8 mouse cellular contexts compared by ENCODE assay signal in the genomic region with DNA sequence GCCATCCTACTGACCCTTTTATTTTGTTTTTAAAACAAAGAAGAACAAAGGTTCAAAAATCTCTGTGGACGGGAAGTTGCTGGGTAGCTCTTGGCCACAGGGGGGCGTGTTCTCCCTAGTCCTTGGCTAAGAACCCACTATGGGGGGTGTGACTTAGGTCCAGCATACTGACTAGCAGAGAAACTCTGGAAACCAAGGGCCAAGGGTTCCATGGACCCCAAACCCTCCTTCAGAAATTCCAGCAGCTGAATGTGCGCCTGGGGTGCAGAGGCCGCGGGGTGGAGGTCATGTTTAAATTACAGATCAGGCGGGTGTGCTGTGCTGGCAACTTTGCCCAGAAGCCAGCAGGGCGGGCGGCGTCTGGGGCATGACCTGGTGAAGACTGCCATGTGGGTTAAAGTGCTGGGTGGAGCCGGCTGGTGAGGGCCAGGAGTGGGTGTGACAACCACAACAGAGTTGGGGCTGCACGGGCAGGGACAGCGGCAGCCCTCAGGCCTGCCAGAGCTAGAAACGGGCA. TPM values are rescaled to one million over a fixed set of nuclear protein-coding genes. Genes with fewer than 3 reads are reported as not detected.
A peak's percentile ranks its signal among the peaks of the same experiment; 100 is the strongest.
DNase-seq lines count a peak whose midpoint lies in the region; ATAC-seq and TF ChIP-seq lines count a peak whose summit lies in the region.

No protein-coding gene starts in this region.

- H3K27me3 ChIP-seq in hindbrain, embryonic 11.5 days (ENCODE audit: control insufficient read depth, insufficient read depth, low read length) = no peaks in the 10 kb centered on the region
- no peaks in the 10 kb centered on the region for H3K27me3 ChIP-seq in hindbrain, embryonic 16.5 days (replicated peaks; ENCODE audit: control insufficient read depth, insufficient read depth, low read length)
- H3K27me3 ChIP-seq in E14TG2a.4 (ENCODE audit: insufficient read depth, low read length) = no peaks in the 10 kb centered on the region
- H3K27me3 ChIP-seq in liver, embryonic 11.5 days (replicated peaks; ENCODE audit: control insufficient read depth, insufficient read depth, low read length) = no peaks in the 10 kb centered on the region

- intact Hi-C loops in heart, postnatal 14 days (cut with DNase I) = loop anchor here (5.0 kb wide), 1 partner anchor 61 kb away; no protein-coding TSS in a partner anchor

- no peak for ATAC-seq in hindbrain, embryonic 11.5 days (ENCODE audit: low FRiP score)
- no peak for ATAC-seq in hindbrain, embryonic 16.5 days
- ATAC-seq in liver, embryonic 11.5 days (replicated peaks; ENCODE audit: low FRiP score) = peak; percentile 50; the same call in 1 of the 2 replicates

- H3K4me3 ChIP-seq in hindbrain, embryonic 11.5 days (ENCODE audit: low read depth, low read length) = no peak overlapping the region
- no peak overlapping the region for H3K4me3 ChIP-seq in hindbrain, embryonic 16.5 days (ENCODE audit: low read length)
- peak overlapping the region; percentile 63 for H3K4me3 ChIP-seq in E14TG2a.4 (replicated peaks; ENCODE audit: low read length)
- H3K4me3 ChIP-seq in liver, embryonic 11.5 days (ENCODE audit: low read depth, low read length) = no peak overlapping the region

- peak; percentile 94 for TF ChIP-seq CTCF in E14TG2a.4 (conservative IDR thresholded peaks at IDR 0.05; ENCODE audit: low read length)

- no peak overlapping the region for H3K9ac ChIP-seq in hindbrain, embryonic 11.5 days (ENCODE audit: low read depth, low read length)
- H3K9ac ChIP-seq in hindbrain, embryonic 16.5 days (ENCODE audit: low read depth, low read length) = no peak overlapping the region
- H3K9ac ChIP-seq in liver, embryonic 11.5 days (ENCODE audit: low read depth, low read length) = no peak overlapping the region

- H3K27ac ChIP-seq in hindbrain, embryonic 11.5 days (ENCODE audit: low read depth, low read length) = no peak overlapping the region
- no peak overlapping the region for H3K27ac ChIP-seq in hindbrain, embryonic 16.5 days (ENCODE audit: low read depth, low read length)
- H3K27ac ChIP-seq in liver, embryonic 11.5 days (ENCODE audit: low read depth, low read length) = no peak overlapping the region; the same call in 1 of the 2 replicates

- H3K36me3 ChIP-seq in hindbrain, embryonic 11.5 days (ENCODE audit: control insufficient read depth, insufficient read depth, low read length) = no peaks in the 10 kb centered on the region
- H3K36me3 ChIP-seq in hindbrain, embryonic 16.5 days (ENCODE audit: control insufficient read depth, insufficient read depth, low read length) = no peaks in the 10 kb centered on the region
- no peaks in the 10 kb centered on the region for H3K36me3 ChIP-seq in E14TG2a.4 (ENCODE audit: insufficient read depth, low read length)
- H3K36me3 ChIP-seq in liver, embryonic 11.5 days (ENCODE audit: control insufficient read depth, insufficient read depth, low read length) = no peaks in the 10 kb centered on the region

- WGBS in hindbrain, embryonic 11.5 days = 47% methylated on average over 12 of the region's 13 CpGs
- WGBS in hindbrain, embryonic 16.5 days = 50% methylated on average over 13 of the region's 13 CpGs
- WGBS in liver, embryonic 11.5 days = 53% methylated on average over 13 of the region's 13 CpGs

- H3K4me1 ChIP-seq in hindbrain, embryonic 11.5 days (replicated peaks; ENCODE audit: control insufficient read depth, insufficient read depth, low read length) = no peaks in the 10 kb centered on the region
- H3K4me1 ChIP-seq in hindbrain, embryonic 16.5 days (ENCODE audit: control insufficient read depth, insufficient read depth, low read depth, low read length) = no peaks in the 10 kb centered on the region
- peaks cover 69% of the 10 kb centered on the region for H3K4me1 ChIP-seq in E14TG2a.4 (replicated peaks; ENCODE audit: low read depth, low read length)
- peaks cover 7% of the 10 kb centered on the region for H3K4me1 ChIP-seq in liver, embryonic 11.5 days (replicated peaks; ENCODE audit: control insufficient read depth, insufficient read depth, low read length)

- no peaks in the 10 kb centered on the region for H3K9me3 ChIP-seq in hindbrain, embryonic 11.5 days (ENCODE audit: control insufficient read depth, low read length)
- H3K9me3 ChIP-seq in hindbrain, embryonic 16.5 days (ENCODE audit: control insufficient read depth, low read length) = no peaks in the 10 kb centered on the region
- 0 out of 2 replicates have a peak, but pooled peaks cover 5% of the 10 kb centered on the region for H3K9me3 ChIP-seq in E14TG2a.4 (ENCODE audit: low read length)
- H3K9me3 ChIP-seq in liver, embryonic 11.5 days (ENCODE audit: control insufficient read depth, low read length) = no peaks in the 10 kb centered on the region

- peak; percentile 77 for DNase-seq in hindbrain, embryonic 11.5 days (ENCODE audit: low spot score)
- DNase-seq in brain, adult 2 months (ENCODE audit: low read depth, low spot score) = peak; percentile 48
- DNase-seq in heart, postnatal 14 days = peak; percentile 37 to 66
- no peak for DNase-seq in liver, embryonic 11.5 days (ENCODE audit: low spot score)
- DNase-seq in retina, embryonic 14.5 days (ENCODE audit: low spot score) = peak; percentile 83
- no peak for DNase-seq in yolk sac, embryonic 10.5 days (ENCODE audit: low spot score)

- no peak overlapping the region for H3K4me2 ChIP-seq in hindbrain, embryonic 11.5 days (replicated peaks; ENCODE audit: low read depth, low read length)
- no peak overlapping the region for H3K4me2 ChIP-seq in hindbrain, embryonic 16.5 days (ENCODE audit: low read length)
- 0 out of 2 replicates have a peak overlapping the region, but pooled peaks have one; percentile 14 for H3K4me2 ChIP-seq in liver, embryonic 11.5 days

RNA-seq across cellular contexts. Expression of gene Sema4b, which starts 29.9 kb away (rescaled TPM):
- 10.5 and 15.6 TPM in 2 replicates for polyA plus RNA-seq in hindbrain, embryonic 11.5 days (2014; fragmentation: Nextera tagmentation; extraction: Ambion mirVana)
- polyA plus RNA-seq in hindbrain, embryonic 16.5 days (2015; fragmentation: Nextera tagmentation; extraction: Ambion mirVana) = 21.1 and 24.3 TPM in 2 replicates
- 10 to 100 TPM; 12.9 to 13.4 TPM for total RNA-seq in heart, postnatal 14 days (2021)
- 11.7 and 12.9 TPM in 2 replicates for polyA plus RNA-seq in liver, embryonic 11.5 days (2014; fragmentation: Nextera tagmentation; extraction: Ambion mirVana)

RNA-seq across cellular contexts. Expression of gene Idh2, which starts 41.6 kb away (rescaled TPM):
- 331 and 352 TPM in 2 replicates for polyA plus RNA-seq in hindbrain, embryonic 11.5 days (2014; fragmentation: Nextera tagmentation; extraction: Ambion mirVana)
- 215 and 225 TPM in 2 replicates for polyA plus RNA-seq in hindbrain, embryonic 16.5 days (2015; fragmentation: Nextera tagmentation; extraction: Ambion mirVana)
- total RNA-seq in heart, postnatal 14 days (2021) = 1,000 to 10,000 TPM; 1,322 to 1,446 TPM
- 259 and 268 TPM in 2 replicates for polyA plus RNA-seq in liver, embryonic 11.5 days (2014; fragmentation: Nextera tagmentation; extraction: Ambion mirVana)

Comparison
In these comparisons a context has a peak if more than half of its experiments do, and no peak if none do; other contexts are left out.
1. DNase-seq: peak in hindbrain, embryonic 11.5 days (single experiment), brain, adult 2 months (single experiment), heart, postnatal 14 days (2 of 2) and retina, embryonic 14.5 days (single experiment); none in liver, embryonic 11.5 days (single experiment) and yolk sac, embryonic 10.5 days (single experiment).